Comparison of ENCODE assay signal across 30 mouse cellular contexts in the genomic region with DNA sequence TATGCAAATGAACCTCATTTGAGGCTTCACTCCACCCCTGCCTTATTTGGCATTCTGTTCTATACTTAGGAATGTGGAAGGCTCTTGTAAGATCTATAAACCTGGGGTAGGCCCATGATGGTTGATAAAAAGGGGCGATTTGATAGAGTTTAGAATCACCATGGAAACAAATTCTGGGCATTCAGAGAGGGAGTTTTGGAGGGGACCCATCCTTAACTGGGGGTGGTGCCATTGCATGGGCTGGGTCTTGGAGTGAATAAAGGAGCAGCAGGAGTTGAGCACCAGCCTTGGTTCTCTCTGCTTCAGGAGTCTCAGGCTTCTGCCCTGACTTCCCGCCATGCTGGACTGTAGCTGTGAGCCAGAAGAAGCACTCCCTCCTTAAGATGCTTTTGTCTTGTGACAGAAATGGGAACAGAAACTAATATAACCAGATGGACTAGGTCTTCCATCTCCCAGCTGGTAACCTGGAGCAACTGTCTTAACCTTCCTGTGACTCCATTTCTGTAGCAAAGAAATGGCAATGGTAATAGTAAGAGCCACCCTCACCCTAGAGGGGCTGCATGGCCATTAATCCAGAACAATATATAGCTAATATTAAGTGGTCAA. TPM values are rescaled to one million over a fixed set of nuclear protein-coding genes. Genes with fewer than 3 reads are reported as not detected.
DNase-seq lines count a peak whose midpoint lies in the region; ATAC-seq and TF ChIP-seq lines count a peak whose summit lies in the region.
"Had no signal": no experiment of that assay in that cellular context is flagged by ENCODE, and none has a peak within 500 bp of the region (broad histone marks: within the 10 kb centered on the region; RNA-seq: fewer than 3 reads in every experiment).

No protein-coding gene starts in this region.

- no peak overlapping the region for H3K4me2 ChIP-seq in forebrain, embryonic 16.5 days (ENCODE audit: low read length)
- H3K4me2 ChIP-seq in forebrain, embryonic 15.5 days (replicated peaks) = no peak overlapping the region
- no peak overlapping the region for H3K4me2 ChIP-seq in midbrain, postnatal 0 days (ENCODE audit: low read depth, low read length, poor library complexity, severe bottlenecking)
- no peak overlapping the region for H3K4me2 ChIP-seq in midbrain, embryonic 13.5 days (replicated peaks)
- H3K4me2 ChIP-seq: embryonic facial prominence, embryonic 12.5 days; embryonic facial prominence, embryonic 15.5 days; forebrain, embryonic 13.5 days; heart, embryonic 12.5 days; heart, embryonic 15.5 days; hindbrain, embryonic 14.5 days had no signal

- no peaks in the 10 kb centered on the region for H3K9me3 ChIP-seq in forebrain, embryonic 16.5 days (ENCODE audit: control insufficient read depth, low read length)
- no peaks in the 10 kb centered on the region for H3K9me3 ChIP-seq in forebrain, embryonic 15.5 days
- no peaks in the 10 kb centered on the region for H3K9me3 ChIP-seq in midbrain, postnatal 0 days (ENCODE audit: low read length)
- H3K9me3 ChIP-seq in midbrain, embryonic 13.5 days = no peaks in the 10 kb centered on the region
- H3K9me3 ChIP-seq: embryonic facial prominence, embryonic 12.5 days; embryonic facial prominence, embryonic 15.5 days; forebrain, embryonic 13.5 days; heart, embryonic 12.5 days; heart, embryonic 15.5 days; hindbrain, embryonic 10.5 days had no signal

- H3K27me3 ChIP-seq in forebrain, embryonic 16.5 days (replicated peaks; ENCODE audit: control insufficient read depth, insufficient read depth, low read length) = no peaks in the 10 kb centered on the region
- H3K27me3 ChIP-seq in forebrain, embryonic 15.5 days = no peaks in the 10 kb centered on the region
- no peaks in the 10 kb centered on the region; the same call in 1 of the 2 replicates for H3K27me3 ChIP-seq in midbrain, postnatal 0 days (ENCODE audit: insufficient read depth, low read length)
- H3K27me3 ChIP-seq in midbrain, embryonic 13.5 days = no peaks in the 10 kb centered on the region
- H3K27me3 ChIP-seq: embryonic facial prominence, embryonic 12.5 days; embryonic facial prominence, embryonic 15.5 days; forebrain, embryonic 13.5 days; heart, embryonic 12.5 days; heart, embryonic 15.5 days had no signal

- no peak for DNase-seq in midbrain, postnatal 0 days (ENCODE audit: low spot score)
- DNase-seq in lung, postnatal 4 days = no peak
- DNase-seq: adrenal gland, adult 8-10 months; adrenal gland, postnatal 25 days; cerebellum, adult 18-20 months; cerebellum, adult 9-10 months; cerebellum, postnatal 14 days; gastrocnemius, postnatal 10 days; gastrocnemius, postnatal 36 days; heart, adult 11 months; heart, postnatal 10 days; heart, postnatal 36 days had no signal

- no peaks in the 10 kb centered on the region for H3K36me3 ChIP-seq in forebrain, embryonic 16.5 days (ENCODE audit: control insufficient read depth, insufficient read depth)
- H3K36me3 ChIP-seq in forebrain, embryonic 15.5 days = no peaks in the 10 kb centered on the region
- no peaks in the 10 kb centered on the region for H3K36me3 ChIP-seq in midbrain, postnatal 0 days (ENCODE audit: insufficient read depth, low read length)
- no peaks in the 10 kb centered on the region for H3K36me3 ChIP-seq in midbrain, embryonic 13.5 days
- H3K36me3 ChIP-seq: embryonic facial prominence, embryonic 12.5 days; embryonic facial prominence, embryonic 15.5 days; heart, embryonic 12.5 days; heart, embryonic 15.5 days; hindbrain, embryonic 10.5 days had no signal

- TF ChIP-seq CTCF in midbrain, postnatal 0 days (IDR thresholded peaks at IDR 0.05) = no peak

- H3K4me3 ChIP-seq in forebrain, embryonic 16.5 days (replicated peaks; ENCODE audit: low read length) = no peak overlapping the region
- H3K4me3 ChIP-seq in forebrain, embryonic 15.5 days = no peak overlapping the region
- no peak overlapping the region for H3K4me3 ChIP-seq in midbrain, postnatal 0 days (ENCODE audit: low read depth, low read length)
- H3K4me3 ChIP-seq in midbrain, embryonic 13.5 days (replicated peaks) = no peak overlapping the region
- H3K4me3 ChIP-seq: embryonic facial prominence, embryonic 12.5 days; embryonic facial prominence, embryonic 15.5 days; forebrain, embryonic 13.5 days; heart, embryonic 12.5 days; heart, embryonic 15.5 days; hindbrain, embryonic 10.5 days had no signal

- no peak overlapping the region for H3K9ac ChIP-seq in forebrain, embryonic 16.5 days (replicated peaks; ENCODE audit: low read depth, low read length)
- H3K9ac ChIP-seq in forebrain, embryonic 15.5 days (replicated peaks) = no peak overlapping the region
- H3K9ac ChIP-seq in midbrain, postnatal 0 days (replicated peaks; ENCODE audit: low read length, poor library complexity, severe bottlenecking) = 0 out of 2 replicates have a peak overlapping the region, but pooled peaks have one; percentile 2
- H3K9ac ChIP-seq in midbrain, embryonic 13.5 days (replicated peaks) = no peak overlapping the region
- H3K9ac ChIP-seq: embryonic facial prominence, embryonic 12.5 days; embryonic facial prominence, embryonic 15.5 days; forebrain, embryonic 13.5 days; heart, embryonic 12.5 days; heart, embryonic 15.5 days; hindbrain, embryonic 14.5 days had no signal

- H3K27ac ChIP-seq in forebrain, embryonic 16.5 days (ENCODE audit: low read length) = no peak overlapping the region
- H3K27ac ChIP-seq in forebrain, embryonic 15.5 days (replicated peaks) = no peak overlapping the region
- no peak overlapping the region for H3K27ac ChIP-seq in midbrain, postnatal 0 days (ENCODE audit: low read depth, low read length)
- H3K27ac ChIP-seq in midbrain, embryonic 13.5 days = no peak overlapping the region
- H3K27ac ChIP-seq: embryonic facial prominence, embryonic 12.5 days; embryonic facial prominence, embryonic 15.5 days; forebrain, embryonic 13.5 days; heart, embryonic 15.5 days; hindbrain, embryonic 10.5 days; hindbrain, embryonic 14.5 days; hindbrain, postnatal 0 days had no signal

- peak; percentile 28; the same call in 1 of the 2 replicates for ATAC-seq in forebrain, embryonic 16.5 days
- no peak for ATAC-seq in forebrain, embryonic 15.5 days (replicated peaks)
- no peak for ATAC-seq in midbrain, postnatal 0 days (ENCODE audit: low FRiP score)
- ATAC-seq in midbrain, embryonic 13.5 days = no peak
- ATAC-seq in common myeloid progenitor, adult 5-6 weeks (replicated peaks; ENCODE audit: low read depth, poor library complexity, severe bottlenecking) = 0 out of 2 replicates have a peak, but pooled peaks have one; percentile 42
- ATAC-seq in megakaryocyte, adult 5-6 weeks (ENCODE audit: poor library complexity, severe bottlenecking) = peak; percentile 59; the same call in 1 of the 2 replicates
- no peak for ATAC-seq in cerebellum, adult (ENCODE audit: insufficient number of reproducible peaks, low FRiP score, low TSS enrichment)
- ATAC-seq: CD4-positive, CD25-positive, alpha-beta regulatory T cell, adult 4 months; forebrain, embryonic 13.5 days; hindbrain, postnatal 0 days; inflammation-experienced regulatory T-cells, adult 6 months; intestine, embryonic 16.5 days had no signal

- H3K4me1 ChIP-seq in forebrain, embryonic 16.5 days (replicated peaks; ENCODE audit: control insufficient read depth, insufficient read depth, low read length) = peaks cover 6% of the 10 kb centered on the region; the same call in 1 of the 2 replicates
- peaks cover 3% of the 10 kb centered on the region; the same call in 1 of the 2 replicates for H3K4me1 ChIP-seq in forebrain, embryonic 15.5 days
- no peaks in the 10 kb centered on the region for H3K4me1 ChIP-seq in midbrain, postnatal 0 days (ENCODE audit: insufficient read depth, low read length)
- H3K4me1 ChIP-seq in midbrain, embryonic 13.5 days (replicated peaks) = no peaks in the 10 kb centered on the region
- H3K4me1 ChIP-seq: embryonic facial prominence, embryonic 12.5 days; embryonic facial prominence, embryonic 15.5 days; forebrain, embryonic 13.5 days had no signal

- 43% methylated on average over 2 of the region's 2 CpGs for WGBS in forebrain, embryonic 16.5 days
- WGBS in forebrain, embryonic 15.5 days = 45% methylated on average over 2 of the region's 2 CpGs
- WGBS in midbrain, postnatal 0 days = 48% methylated on average over 2 of the region's 2 CpGs
- 45% methylated on average over 2 of the region's 2 CpGs for WGBS in midbrain, embryonic 13.5 days

RNA-seq across cellular contexts. Expression of gene Gprc5b, which starts 46.2 kb away (rescaled TPM):
- 5.9 and 6.2 TPM in 2 replicates for polyA plus RNA-seq in forebrain, embryonic 16.5 days (2015; fragmentation: Nextera tagmentation; extraction: Ambion mirVana)
- polyA plus RNA-seq in forebrain, embryonic 15.5 days (2015; fragmentation: Nextera tagmentation; extraction: Ambion mirVana) = 6.5 and 7.3 TPM in 2 replicates
- total RNA-seq in midbrain, postnatal 0 days (2014; rRNA removed) = 19.9 and 30.1 TPM in 2 replicates
- 6.1 and 6.6 TPM in 2 replicates for polyA plus RNA-seq in midbrain, postnatal 0 days (2015; fragmentation: Nextera tagmentation; extraction: Ambion mirVana)
- polyA plus RNA-seq in midbrain, embryonic 13.5 days (2015; fragmentation: Nextera tagmentation; extraction: Ambion mirVana) = 7.2 and 7.6 TPM in 2 replicates
- 2.2 and 5.3 TPM in 2 replicates for total RNA-seq in common myeloid progenitor, adult 5-6 weeks (2017)
- total RNA-seq in megakaryocyte, adult 5-6 weeks (2015) = 0.04 and 0.32 TPM in 2 replicates
- 0.12 TPM in 1 of 2 replicates, not detected in the other for total RNA-seq in megakaryocyte, adult 5-6 weeks (2017)
- total RNA-seq: MEL had no signal

Comparison
In these comparisons a context has a peak if more than half of its experiments do, and no peak if none do; other contexts are left out.
1. ATAC-seq: peak in forebrain, embryonic 16.5 days (single experiment), common myeloid progenitor, adult 5-6 weeks (single experiment) and megakaryocyte, adult 5-6 weeks (single experiment); none in forebrain, embryonic 15.5 days (single experiment), midbrain, postnatal 0 days (single experiment), midbrain, embryonic 13.5 days (single experiment) and cerebellum, adult (single experiment).